Mouse (Mus musculus) erythroblast, embryonic 14.5 days (primary cell): ENCODE measurements at regions not wholly inside any gene's neighbourhood (a gene's known extent, or its start where the extent isn't known, plus 50 kb on each side); places are given as distances from the start of the nearest gene placed in this dataset.

Experiments
- GATA1 ChIP-seq: IDR thresholded peaks from 2 replicates; pipeline ENCODE4 v1.6.1; 2012; ENCODE audit warnings: low read length, inconsistent platforms, mixed read lengths
- TAL1 ChIP-seq: IDR thresholded peaks from 3 replicates; pipeline ENCODE4 v1.6.1; 2012; ENCODE audit warnings: low read length, inconsistent platforms, mixed read lengths

DNA sequence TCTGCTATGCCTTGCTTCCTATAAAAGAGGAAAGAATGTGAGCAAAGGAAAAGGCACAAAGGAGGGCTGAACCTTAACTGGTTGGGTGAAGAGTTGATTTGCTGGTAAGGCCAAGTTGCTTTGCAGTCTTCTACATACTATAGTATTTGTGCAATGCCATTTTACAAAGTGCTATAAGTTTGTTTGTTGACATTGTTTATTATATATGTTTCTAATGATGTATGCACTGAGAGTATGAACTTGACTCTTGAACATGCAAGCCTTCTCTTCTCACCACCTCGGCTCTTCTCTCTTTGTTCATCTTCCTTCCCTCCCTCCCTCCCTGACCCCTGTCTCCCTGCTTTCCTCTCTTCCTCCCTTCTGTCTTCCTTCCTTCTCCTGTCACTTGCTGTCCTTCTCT, 135.9 kb upstream of the 1700056E22Rik start:
- TF ChIP-seq GATA1 (no peak), TAL1 (no peak)
